Mouse (Mus musculus) layer of hippocampus, adult 8-10 months (tissue): Measurements from ENCODE around the gene Impg1. TPM values are rescaled to one million over a fixed set of nuclear protein-coding genes. Genes with fewer than 3 reads are reported as not detected.
"Not testable (repeated sequence)": the region's sequence is repeated elsewhere in the genome, so short reads cannot be mapped to it uniquely, and the experiment has no call there.

ENCODE experiments used
- DNase-seq, 2 experiments: peaks; one replicate each; pipeline ENCODE4 v3.0.0; 2022; ENCODE audit warnings: low spot score in 2 of 2
- total RNA-seq, 4 experiments: library from RNA; stranded (reverse); gene quantifications; 2 replicates each; pipeline ENCODE4 v1.2.4; 2022

The Impg1 gene
- total RNA-seq, 4 experiments from 2014 or later, result not detected

GRCm38 (mm10) chr9:80344451-80345000 lies 120.8 kb downstream of the Impg1 start:
- no peak for DNase-seq

DNA sequence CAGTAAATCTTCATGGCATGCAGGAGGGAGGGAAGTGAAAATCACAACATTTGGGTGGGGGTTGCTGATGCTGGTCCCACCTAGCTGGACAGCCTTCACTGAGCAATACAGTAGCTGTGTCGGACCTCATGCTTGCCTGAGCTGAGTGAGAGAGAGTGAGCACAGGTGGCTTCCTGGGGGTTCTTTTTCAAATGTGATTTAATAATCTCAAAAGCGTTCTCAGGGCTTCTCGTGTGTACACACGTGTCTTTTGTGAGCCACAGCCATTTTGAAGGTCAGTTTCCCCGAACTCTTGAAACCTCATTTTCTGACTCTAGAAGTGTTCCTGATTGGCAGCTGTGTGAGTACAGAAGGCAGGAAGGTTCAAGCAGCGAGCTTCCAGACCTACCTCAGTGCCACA lies 122.8 kb downstream of the Impg1 start:
- no peak for DNase-seq

DNA sequence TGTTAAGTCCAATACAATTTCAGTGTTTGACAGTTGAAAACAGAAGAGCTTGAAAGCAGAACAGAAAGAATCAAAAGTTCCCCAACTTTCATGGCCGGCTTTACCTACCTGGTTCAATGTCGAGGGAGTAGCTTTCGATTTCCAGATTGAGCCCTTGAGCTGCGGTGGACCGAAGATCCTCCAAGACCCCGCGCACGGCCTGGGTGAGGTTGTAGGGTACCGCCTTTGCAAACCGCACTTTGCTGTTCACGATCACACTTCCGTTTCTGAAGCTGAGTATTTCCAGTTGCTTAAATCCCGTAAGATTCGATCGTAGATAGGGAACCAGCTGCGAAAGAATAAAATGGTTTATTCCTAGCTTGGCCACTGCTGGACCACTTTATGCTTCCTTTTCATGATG lies 123.5 kb downstream of the Impg1 start:
- DNase-seq, result no peak

DNA sequence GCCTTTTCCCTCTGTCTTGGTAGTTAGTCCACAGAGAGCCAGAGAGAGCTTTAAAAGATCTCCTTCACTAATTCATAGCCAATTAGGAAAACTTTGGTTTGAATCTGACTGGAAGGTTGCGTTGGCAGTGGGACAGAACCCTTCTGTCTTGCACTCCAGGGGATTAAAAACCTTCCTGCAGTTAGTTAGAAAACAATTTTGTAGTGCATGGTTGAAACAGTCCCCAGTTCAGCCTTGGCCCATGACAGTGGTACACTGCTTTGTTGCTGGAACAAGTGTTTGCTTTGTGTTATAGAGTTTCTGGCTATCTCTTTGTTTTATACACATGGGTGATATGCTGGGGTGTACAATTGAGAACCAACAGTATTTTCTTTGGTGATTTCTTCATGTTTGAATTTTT lies 124.4 kb downstream of the Impg1 start:
- DNase-seq, result peak; percentile 21 to 33

DNA sequence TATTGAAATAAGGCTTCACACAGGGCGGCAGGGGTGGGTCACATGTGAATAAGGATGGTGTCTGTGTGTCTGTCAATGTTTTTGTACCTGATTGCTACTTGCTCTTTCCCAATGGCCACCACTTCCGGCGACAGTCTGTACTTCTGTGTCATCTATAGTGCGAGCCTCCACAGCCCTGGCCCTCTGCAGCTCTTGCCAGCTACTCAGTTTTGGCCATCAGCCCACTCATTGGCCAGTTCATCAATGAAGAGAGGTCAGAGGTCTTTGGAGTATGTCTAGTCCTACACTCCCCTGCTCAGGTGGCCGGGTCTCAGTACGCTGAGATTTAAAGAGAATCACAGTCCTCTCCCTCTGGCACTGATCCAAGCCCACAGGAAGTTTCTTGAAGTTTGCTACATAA lies 127.3 kb downstream of the Impg1 start:
- no peak for DNase-seq

- DNase-seq, result no peak
Observed at GRCm38 (mm10) chr9:80335660-80336357, 129.5 kb downstream of the Impg1 start.

DNA sequence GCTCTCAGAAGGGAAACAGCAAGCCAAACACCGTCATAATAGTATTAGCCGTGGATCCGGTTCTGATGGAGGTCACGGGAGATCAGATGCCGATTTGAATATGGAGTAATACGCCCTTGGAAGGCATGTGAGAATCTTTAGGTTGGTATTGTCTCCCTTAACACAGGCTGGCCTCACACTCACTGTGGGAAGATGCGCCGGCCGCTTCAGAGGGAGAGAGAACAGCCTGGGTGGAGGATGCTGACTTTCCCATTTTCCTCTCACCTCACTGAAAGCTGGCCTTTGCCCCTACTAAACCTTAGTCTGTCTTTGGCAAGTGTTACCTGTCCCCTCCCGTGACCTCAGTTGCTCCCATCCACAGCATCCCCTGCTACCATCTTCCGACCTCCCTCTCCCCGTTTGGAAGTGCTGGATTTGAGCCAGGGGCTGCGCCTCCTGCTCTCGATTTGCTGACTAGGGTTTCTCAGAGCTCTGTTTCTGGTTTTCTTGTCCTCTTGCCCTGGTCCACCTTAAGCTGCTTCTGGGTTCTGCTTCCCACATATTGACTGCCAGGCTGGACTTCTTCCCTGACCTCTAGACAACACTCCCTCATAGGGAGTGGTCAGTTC lies 131.2 kb downstream of the Impg1 start:
- no peak for DNase-seq

GRCm38 (mm10) chr9:80333466-80333865 lies 131.8 kb downstream of the Impg1 start:
- DNase-seq, result no peak

DNA sequence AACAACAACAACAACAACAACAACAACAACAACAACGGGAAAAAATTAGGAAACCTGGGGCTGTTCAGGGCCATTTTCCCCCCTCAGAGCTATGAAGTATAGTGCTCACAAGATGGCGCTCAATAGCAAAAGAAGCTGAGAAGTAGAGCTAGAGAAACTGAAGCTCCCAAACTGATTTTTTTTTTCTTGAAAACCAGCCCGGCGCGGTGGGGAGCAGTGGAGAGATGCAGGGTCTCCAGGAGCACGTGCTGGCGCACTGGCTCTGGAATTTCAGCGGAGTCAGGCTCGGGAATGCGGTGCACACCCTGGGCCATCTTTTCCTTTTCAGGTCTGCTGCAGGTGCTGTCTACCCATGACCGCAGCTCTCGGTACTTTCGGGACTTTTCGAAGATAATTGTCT lies 133.1 kb downstream of the Impg1 start:
- DNase-seq, result peak; percentile 18 to 29

DNA sequence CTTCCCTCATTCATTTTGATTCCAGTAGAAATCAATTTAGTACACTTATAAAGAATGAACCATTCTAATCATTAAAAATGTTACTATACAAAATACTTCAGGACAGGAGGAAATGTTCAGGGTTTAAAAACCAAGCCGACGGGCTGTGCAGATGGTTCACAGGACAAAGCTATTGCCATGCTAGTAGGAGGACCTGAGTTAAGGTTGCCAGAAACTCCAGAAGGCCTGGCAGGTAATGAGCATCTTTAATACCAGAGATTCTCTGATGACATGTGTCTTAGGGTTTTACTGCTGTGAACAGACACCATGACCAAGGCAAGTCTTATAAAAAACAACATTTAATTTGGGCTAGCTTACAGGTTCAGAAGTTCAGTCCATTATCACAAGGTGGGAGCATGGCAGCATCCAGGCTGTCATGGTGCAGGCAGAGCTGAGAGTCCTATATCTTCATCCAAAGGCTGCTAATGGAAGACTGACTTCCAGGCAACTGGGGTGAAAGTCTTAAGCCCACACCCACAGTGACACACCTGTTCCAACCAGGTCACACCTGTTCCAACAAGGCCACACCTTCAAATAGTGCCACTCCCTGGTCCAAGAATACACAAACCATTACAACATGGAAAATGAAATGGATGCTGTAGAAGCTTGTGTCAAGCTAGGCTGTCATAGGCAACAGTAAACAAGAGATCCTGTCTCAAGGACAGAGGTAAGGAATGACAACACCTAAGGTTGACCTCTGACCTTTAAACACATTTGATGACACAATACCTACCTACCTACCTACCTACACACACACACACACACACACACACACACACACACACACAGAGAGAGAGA lies 144.0 kb downstream of the Impg1 start:
- not testable (repeated sequence) for DNase-seq

DNA sequence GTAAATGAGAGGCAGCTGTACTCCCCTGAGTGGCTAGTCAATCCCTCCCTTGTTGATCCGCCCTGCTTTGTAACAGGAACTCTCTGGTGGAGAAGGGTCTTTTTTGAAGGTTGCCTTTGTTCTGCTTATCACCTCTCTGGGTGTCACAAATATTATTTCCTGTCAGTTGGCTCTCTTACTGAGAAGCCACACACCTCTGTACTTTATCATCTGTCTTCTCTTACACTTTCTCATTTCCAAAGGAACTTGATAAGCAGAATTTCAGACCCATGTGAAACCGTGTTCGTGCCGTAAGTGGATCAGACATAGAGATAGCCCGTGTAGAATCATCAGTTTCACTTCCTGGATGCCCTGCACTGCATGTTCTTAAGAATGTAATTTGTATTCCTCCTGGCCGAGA lies 147.3 kb downstream of the Impg1 start:
- DNase-seq, result no peak

DNA sequence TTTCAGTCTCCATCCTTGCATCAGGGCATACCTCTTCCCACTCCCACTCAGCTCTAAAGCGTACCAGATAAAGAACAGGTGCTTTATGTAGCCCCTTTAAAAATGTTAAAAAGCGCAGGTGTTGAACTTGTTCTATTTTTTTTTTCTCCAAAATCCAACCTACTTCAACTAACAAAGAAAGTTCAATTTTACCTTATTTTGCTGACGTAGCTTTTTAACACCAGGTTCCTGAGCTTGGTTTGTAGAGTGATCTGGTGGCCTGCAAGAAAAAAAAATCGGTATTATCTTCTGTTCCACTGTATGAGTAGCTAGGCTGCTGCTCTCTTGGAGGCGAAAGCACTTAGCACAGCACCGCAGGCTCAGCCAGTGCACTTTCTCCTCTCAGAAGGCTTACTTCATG lies 149.4 kb downstream of the Impg1 start:
- no peak for DNase-seq

- no peak for DNase-seq
Observed at GRCm38 (mm10) chr9:80313610-80314009, 151.7 kb downstream of the Impg1 start.

GRCm38 (mm10) chr9:80307629-80308028 lies 157.7 kb downstream of the Impg1 start:
- DNase-seq, result no peak

DNA sequence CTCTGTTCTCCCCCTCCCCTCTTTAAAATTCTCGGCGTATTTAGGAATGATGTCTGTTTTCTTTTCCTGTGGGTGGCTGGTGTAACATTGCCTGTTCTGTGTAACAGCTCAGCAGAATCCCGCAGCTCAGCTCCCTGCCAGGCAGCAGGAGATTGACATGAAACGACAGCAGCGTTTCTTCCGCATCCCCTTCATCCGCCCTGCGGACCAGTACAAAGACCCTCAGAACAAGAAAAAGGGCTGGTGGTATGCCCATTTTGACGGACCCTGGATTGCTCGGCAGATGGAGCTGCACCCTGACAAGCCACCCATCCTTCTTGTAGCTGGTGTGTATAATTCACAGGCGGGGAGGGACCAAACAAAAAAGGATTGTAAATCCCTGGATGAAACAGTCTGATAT lies 158.4 kb downstream of the Impg1 start:
- DNase-seq, result peak in 1 of 2 experiments; percentile 9

- no peak for DNase-seq
Observed at GRCm38 (mm10) chr9:80306390-80306789, 158.9 kb downstream of the Impg1 start.

DNA sequence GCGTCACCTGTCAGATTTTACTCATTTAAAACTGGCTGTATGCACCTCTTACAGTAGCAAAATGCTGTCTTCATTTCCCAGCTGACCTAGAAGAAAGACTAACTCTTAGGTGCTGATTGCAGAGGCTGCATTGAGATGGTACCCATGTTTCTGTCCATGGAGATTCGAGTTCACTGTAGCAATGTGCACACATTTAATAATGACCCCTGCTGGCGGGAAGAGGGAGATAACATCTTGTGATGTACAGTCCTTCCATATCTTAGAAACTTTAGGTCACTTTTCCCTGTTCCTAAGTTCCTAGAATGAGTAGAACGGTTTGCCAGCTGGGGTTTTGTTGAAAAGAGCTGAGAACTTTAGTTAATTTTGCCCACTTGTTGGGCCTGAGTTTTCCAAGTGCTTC lies 161.8 kb downstream of the Impg1 start:
- no peak for DNase-seq

- DNase-seq, result no peak
Observed at GRCm38 (mm10) chr9:80299031-80299430, 166.2 kb downstream of the Impg1 start.

DNA sequence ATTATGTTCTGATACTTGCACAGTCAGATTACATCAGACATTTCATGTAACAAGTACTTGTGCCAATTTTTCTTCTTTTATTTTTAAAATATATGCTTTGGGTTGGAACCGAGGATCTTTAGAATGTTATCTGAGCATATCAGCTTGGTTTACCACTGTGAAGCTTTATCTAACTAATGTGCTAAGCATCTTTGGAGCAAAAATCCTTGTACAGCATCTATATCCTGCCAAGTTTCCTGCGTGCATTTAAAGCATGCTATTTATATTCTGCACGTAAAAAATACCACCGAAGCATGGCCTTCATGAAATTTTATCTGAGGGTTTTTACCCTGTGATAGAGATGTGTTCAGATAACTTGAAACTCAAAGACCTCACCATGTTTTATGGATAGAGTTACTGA lies 169.2 kb downstream of the Impg1 start:
- no peak for DNase-seq

DNA sequence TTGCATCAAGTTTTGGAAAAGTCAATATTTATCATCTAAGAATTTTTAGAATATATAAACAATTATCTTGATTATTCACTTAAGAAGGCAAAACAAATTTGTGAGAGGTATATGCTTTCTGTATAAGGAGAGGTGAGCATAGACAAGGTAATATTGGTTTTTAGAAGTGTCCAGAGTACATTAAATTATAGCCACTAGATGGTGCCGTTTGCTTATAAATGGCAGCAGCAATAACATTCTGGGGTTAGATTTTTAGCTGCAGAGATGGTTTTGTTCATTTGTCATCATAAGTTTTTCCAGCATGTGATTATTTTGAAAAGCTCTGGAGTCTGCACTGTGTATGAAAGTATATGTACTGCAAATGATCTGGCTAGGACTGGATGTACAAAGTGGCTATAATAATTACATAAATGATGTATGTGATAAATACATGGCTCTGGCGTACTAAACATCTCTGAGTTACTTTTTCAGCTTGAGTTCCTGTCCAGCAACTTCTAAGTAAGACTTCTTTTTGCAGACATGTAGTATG lies 172.2 kb downstream of the Impg1 start:
- no peak for DNase-seq

- no peak for DNase-seq
Observed at GRCm38 (mm10) chr9:80286845-80287244, 178.4 kb downstream of the Impg1 start.
